Mouse (Mus musculus) embryonic facial prominence, embryonic 11.5 days (tissue): ENCODE data around the gene Tet3. TPM values are rescaled to one million over a fixed set of nuclear protein-coding genes. Genes with fewer than 3 reads are reported as not detected.
A peak's percentile ranks its signal among the peaks of the same experiment; 100 is the strongest.

Experiments used
- ATAC-seq: fragments of 200-750 bp; cut with Nextera tagmentation; replicated peaks from 2 replicates; pipeline ENCODE4 v1.8.0; 2017; ENCODE audit warnings: low read depth; ENCODE audit not compliant: insufficient number of reproducible peaks, low FRiP score, low TSS enrichment
- DNase-seq: peaks from one replicate; pipeline ENCODE4 v3.0.0-alpha.2; 2015; ENCODE audit warnings: low spot score
- H3K27ac ChIP-seq: fragments of 300-500 bp; sonication (generic); replicated peaks from 2 replicates; pipeline ENCODE4 v1.5.1; 2014; ENCODE audit warnings: mild to moderate bottlenecking, low read depth, low read length, control low read depth
- H3K27me3 ChIP-seq: fragments of 300-500 bp; sonication (generic); 2 replicates; pipeline ENCODE4 v1.6.1; 2014; ENCODE audit warnings: mild to moderate bottlenecking, low read length, moderate library complexity, mixed read lengths; ENCODE audit not compliant: control insufficient read depth, insufficient read depth
- H3K36me3 ChIP-seq: fragments of 300-500 bp; sonication (generic); replicated peaks from 2 replicates; pipeline ENCODE4 v1.6.1; 2014; ENCODE audit warnings: low read depth, mild to moderate bottlenecking, low read length, moderate library complexity, mixed read lengths; ENCODE audit not compliant: control insufficient read depth, insufficient read depth
- H3K4me1 ChIP-seq: fragments of 300-500 bp; sonication (generic); 2 replicates; pipeline ENCODE4 v1.6.1; 2014; ENCODE audit warnings: low read length, mixed read lengths; ENCODE audit not compliant: control insufficient read depth, insufficient read depth
- H3K4me2 ChIP-seq: fragments of 300-500 bp; sonication (generic); 2 replicates; pipeline ENCODE4 v1.6.1; 2014; ENCODE audit warnings: low read depth, mild to moderate bottlenecking, control low read depth, low read length, moderate library complexity
- H3K4me3 ChIP-seq: fragments of 300-500 bp; sonication (generic); 2 replicates; pipeline ENCODE4 v1.5.1; 2014; ENCODE audit warnings: low read depth, low read length, control low read depth
- H3K9ac ChIP-seq: fragments of 300-500 bp; sonication (generic); replicated peaks from 2 replicates; pipeline ENCODE4 v1.6.1; 2014; ENCODE audit warnings: mild to moderate bottlenecking, control low read depth, low read length
- H3K9me3 ChIP-seq: fragments of 300-500 bp; sonication (generic); replicated peaks from 2 replicates; pipeline ENCODE4 v1.6.1; 2016; ENCODE audit warnings: mild to moderate bottlenecking, low read length, inconsistent platforms, mixed read lengths; ENCODE audit not compliant: control insufficient read depth
- WGBS: fragments of 180-500 bp; shearing (Covaris S2); extraction: QIAGEN DNeasy Blood & Tissue Kit; methylation state at CpG from one replicate; pipeline ENCODE4 v1.1.7; 2014; 5-methylcytosine and 5-hydroxymethylcytosine counted together
- polyA plus RNA-seq: library from polyadenylated mRNA; unstranded; fragments of >200 nt; fragmentation: Nextera tagmentation; extraction: Ambion mirVana; gene quantifications from 2 replicates; pipeline ENCODE4 v1.2.1, GENCODE M21; 2014

Gene Tet3
- polyA plus RNA-seq, 1 experiment from 2014 or later: 24.3 TPM

- H3K27me3 ChIP-seq: no peaks in the 10 kb centered on the region
- no peaks in the 10 kb centered on the region for H3K9me3 ChIP-seq
- DNase-seq (peak; percentile 97), ATAC-seq (peak; percentile 97)
- 2% methylated on average over 59 of the region's 65 CpGs for whole genome bisulfite sequencing
- H3K4me2 ChIP-seq: peak within 1 kb of the TSS; percentile 71
- H3K4me3 ChIP-seq: peak within 1 kb of the TSS; percentile 78
- H3K4me1 ChIP-seq: no peaks in the 10 kb centered on the region
- peak within 1 kb of the TSS; percentile 70 for H3K27ac ChIP-seq
- H3K36me3 ChIP-seq: no peaks in the 10 kb centered on the region
- H3K9ac ChIP-seq: peak within 1 kb of the TSS; percentile 85
Measured at GRCm38 (mm10) chr6:83325525-83326393, 133.1 kb downstream of the Tet3 start, which contains the start of the genes Mthfd2 and Mob1a. Gene Mthfd2, minus strand, starts transcription at chr6:83325908. Gene Mob1a, plus strand, starts transcription at chr6:83326016.

- Histone ChIP-seq H3K36me3 (no peaks in the 10 kb centered on the region), H3K4me1 (no peaks in the 10 kb centered on the region), H3K9ac (no peak overlapping the region), H3K4me2 (no peak overlapping the region), H3K4me3 (no peak overlapping the region), H3K27me3 (no peaks in the 10 kb centered on the region), H3K27ac (no peak overlapping the region), H3K9me3 (no peaks in the 10 kb centered on the region)
- ATAC-seq: no peak
- no peak for DNase-seq
- 62% methylated on average over 8 of the region's 8 CpGs for WGBS
Measured at GRCm38 (mm10) chr6:83323652-83324419, 135.0 kb downstream of the Tet3 start.

GRCm38 (mm10) chr6:83322794-83323193 lies 136.1 kb downstream of the Tet3 start:
- Histone ChIP-seq H3K4me1 (no peaks in the 10 kb centered on the region), H3K27ac (no peak overlapping the region), H3K4me2 (no peak overlapping the region), H3K4me3 (no peak overlapping the region), H3K27me3 (no peaks in the 10 kb centered on the region), H3K9me3 (no peaks in the 10 kb centered on the region), H3K36me3 (no peaks in the 10 kb centered on the region), H3K9ac (no peak overlapping the region)
- WGBS: 68% methylated on average over 2 of the region's 2 CpGs
- DNase-seq (no peak), ATAC-seq (no peak)

GRCm38 (mm10) chr6:83321927-83322326 lies 137.0 kb downstream of the Tet3 start:
- Histone ChIP-seq H3K9ac (no peak overlapping the region), H3K27me3 (no peaks in the 10 kb centered on the region), H3K4me3 (no peak overlapping the region), H3K4me1 (no peaks in the 10 kb centered on the region), H3K9me3 (no peaks in the 10 kb centered on the region), H3K27ac (no peak overlapping the region), H3K36me3 (no peaks in the 10 kb centered on the region), H3K4me2 (no peak overlapping the region)
- no peak for ATAC-seq
- no peak for DNase-seq
- WGBS: 69% methylated on average over 1 of the region's 1 CpGs

- Histone ChIP-seq H3K4me2 (peak overlapping the region; percentile 78), H3K4me3 (peak overlapping the region; percentile 96), H3K9ac (peak overlapping the region; percentile 90), H3K4me1 (no peaks in the 10 kb centered on the region), H3K27ac (peak overlapping the region; percentile 56), H3K9me3 (no peaks in the 10 kb centered on the region), H3K36me3 (no peaks in the 10 kb centered on the region), H3K27me3 (no peaks in the 10 kb centered on the region)
- WGBS: under 1% methylated on average over 52 of the region's 52 CpGs
- peak; percentile 97 for ATAC-seq
- DNase-seq: peak; percentile 96
Measured at GRCm38 (mm10) chr6:83317108-83317741, 141.7 kb downstream of the Tet3 start.

- 9% methylated on average over 10 of the region's 10 CpGs for WGBS
- Histone ChIP-seq H3K27ac (no peak overlapping the region), H3K4me2 (peak overlapping the region; percentile 36), H3K4me1 (no peaks in the 10 kb centered on the region), H3K9me3 (no peaks in the 10 kb centered on the region), H3K36me3 (peaks cover 4% of the 10 kb centered on the region), H3K27me3 (no peaks in the 10 kb centered on the region), H3K4me3 (peak overlapping the region; percentile 17; the same call in 1 of the 2 replicates), H3K9ac (0 out of 2 replicates have a peak overlapping the region, but pooled peaks have one; percentile 5)
- no peak for ATAC-seq
- peak; percentile 76 for DNase-seq
Measured at GRCm38 (mm10) chr6:83316022-83316421, 142.9 kb downstream of the Tet3 start.

GRCm38 (mm10) chr6:83315293-83315692 lies 143.6 kb downstream of the Tet3 start:
- ATAC-seq (no peak), DNase-seq (no peak)
- Histone ChIP-seq H3K27me3 (no peaks in the 10 kb centered on the region), H3K4me3 (no peak overlapping the region), H3K4me1 (no peaks in the 10 kb centered on the region), H3K9me3 (no peaks in the 10 kb centered on the region), H3K36me3 (peaks cover 4% of the 10 kb centered on the region), H3K4me2 (no peak overlapping the region), H3K27ac (no peak overlapping the region), H3K9ac (no peak overlapping the region)
